Mouse (Mus musculus) cerebellum, postnatal 14 days (tissue): ENCODE measurements at regions not wholly inside any gene's neighbourhood (a gene's known extent, or its start where the extent isn't known, plus 50 kb on each side); places are given as distances from the start of the nearest gene placed in this dataset.
"Not testable (repeated sequence)": the region's sequence is repeated elsewhere in the genome, so short reads cannot be mapped to it uniquely, and the experiment has no call there.

Experiments used
- DNase-seq, 2 experiments: peaks; one replicate each; pipeline ENCODE4 v3.0.0; 2021; ENCODE audit warnings: mixed read lengths in 2 of 2

DNA sequence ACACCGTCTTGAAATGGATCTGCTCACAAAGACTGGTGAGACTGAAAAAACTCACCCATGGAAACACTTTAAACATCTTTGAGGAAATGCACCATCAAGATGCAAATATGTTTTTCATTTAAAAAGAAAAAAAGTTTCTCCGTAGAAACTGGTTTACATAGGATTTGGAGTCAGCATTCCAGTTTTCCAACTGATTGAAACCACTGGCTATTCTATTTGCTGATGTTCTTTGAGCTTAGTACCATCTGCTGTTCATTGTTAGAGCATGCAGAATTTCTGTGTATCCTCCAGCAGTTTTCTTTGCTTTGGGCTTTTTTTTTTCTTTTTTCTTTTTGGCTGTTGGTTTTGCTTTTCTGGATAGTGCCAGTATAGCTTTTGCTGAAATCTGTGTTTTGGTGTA is 1948.3 kb downstream of the 9330182O14Rik start:
- DNase-seq: no peak

DNA sequence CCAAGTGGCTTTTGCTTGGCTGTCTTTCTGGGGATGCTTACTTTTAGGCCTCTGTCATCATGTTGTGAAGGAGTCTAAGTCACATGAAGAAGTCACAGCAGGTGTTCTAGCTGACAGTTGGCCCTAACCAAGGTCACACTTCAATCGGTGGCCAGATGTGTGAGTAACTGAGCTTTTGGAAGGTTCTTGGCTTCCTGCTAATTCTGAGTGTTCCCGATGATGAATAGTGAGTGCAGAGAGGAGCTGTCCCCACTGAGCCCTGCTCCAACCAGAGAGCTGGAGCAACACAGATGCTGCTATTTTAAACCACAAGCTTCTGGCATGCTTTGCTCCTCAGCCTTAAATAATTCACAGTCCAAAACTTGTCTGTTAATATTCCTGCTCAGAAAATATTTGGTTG is 1966.6 kb downstream of the 9330182O14Rik start:
- no peak for DNase-seq

DNA sequence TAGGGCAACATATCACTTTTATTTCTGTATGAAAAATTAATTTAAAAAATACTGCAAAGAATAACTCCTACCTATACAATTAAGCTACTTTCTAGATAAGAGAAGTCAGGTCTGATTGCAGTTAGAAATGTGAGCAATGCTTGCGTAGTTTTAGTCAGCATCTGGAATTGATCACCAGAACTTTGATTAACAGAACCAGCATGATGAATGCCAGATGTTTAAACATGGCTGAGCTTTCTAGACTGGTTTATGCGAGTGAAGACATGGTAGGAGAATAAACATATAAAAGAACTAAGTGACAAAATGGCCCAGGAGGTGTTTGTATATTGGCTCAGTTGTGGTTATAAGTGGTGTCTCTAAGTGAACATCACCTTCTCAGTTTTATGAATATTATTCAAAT is 1970.7 kb downstream of the 9330182O14Rik start:
- no peak for DNase-seq

- DNase-seq: no peak
Observed at GRCm38 (mm10) chr15:42107106-42107505, 1972.9 kb downstream of the 9330182O14Rik start.

GRCm38 (mm10) chr15:42111811-42112210 is 1977.6 kb downstream of the 9330182O14Rik start:
- peak; percentile 41 to 61 for DNase-seq

DNA sequence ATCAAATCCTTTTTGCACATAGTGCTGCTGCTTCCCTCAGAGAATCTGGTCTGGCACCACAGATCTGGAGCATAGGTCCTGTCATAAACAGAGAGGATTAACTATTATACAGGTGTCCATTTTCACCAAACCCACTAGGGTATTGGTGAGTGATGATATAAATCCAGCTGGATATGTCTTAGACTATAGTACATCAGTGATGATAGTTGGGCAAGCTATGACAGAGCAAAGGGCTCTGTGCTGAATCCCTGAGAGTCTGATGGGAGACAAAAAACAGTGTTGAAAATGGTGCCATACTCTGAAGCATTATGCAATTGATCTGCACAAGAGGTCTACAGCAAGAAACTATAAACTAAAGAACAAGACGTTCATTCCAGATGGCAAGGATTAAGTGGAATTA is 1993.3 kb downstream of the 9330182O14Rik start:
- DNase-seq: no peak

GRCm38 (mm10) chr15:42128976-42129375 is 1994.8 kb downstream of the 9330182O14Rik start:
- no peak for DNase-seq

DNA sequence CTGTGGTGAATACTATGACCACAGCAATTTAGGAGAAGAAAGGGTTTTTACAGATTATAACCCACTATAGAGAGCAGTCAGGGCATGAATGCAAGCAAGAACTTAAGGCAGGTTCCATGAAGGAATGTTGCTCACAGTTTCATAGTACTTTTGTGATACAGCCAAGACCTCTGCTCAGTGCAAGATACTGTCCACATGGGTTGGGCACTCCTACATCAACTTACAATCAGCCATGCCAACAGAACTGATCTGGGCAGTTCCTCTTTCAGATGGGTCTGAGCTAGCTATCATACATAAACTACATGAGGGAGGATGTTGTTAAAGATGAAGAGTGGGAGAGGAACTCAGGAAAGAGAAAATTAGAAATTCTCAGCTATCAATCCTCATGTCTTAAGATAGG is 2032.4 kb downstream of the 9330182O14Rik start:
- DNase-seq: no peak

GRCm38 (mm10) chr15:42177766-42178165 is 2043.6 kb downstream of the 9330182O14Rik start:
- not testable (repeated sequence) for DNase-seq

GRCm38 (mm10) chr15:42207187-42207846 is 2073.2 kb downstream of the 9330182O14Rik start:
- peak; percentile 27 to 56 for DNase-seq

GRCm38 (mm10) chr15:42219496-42219895 is 2085.3 kb downstream of the 9330182O14Rik start:
- DNase-seq: no peak

DNA sequence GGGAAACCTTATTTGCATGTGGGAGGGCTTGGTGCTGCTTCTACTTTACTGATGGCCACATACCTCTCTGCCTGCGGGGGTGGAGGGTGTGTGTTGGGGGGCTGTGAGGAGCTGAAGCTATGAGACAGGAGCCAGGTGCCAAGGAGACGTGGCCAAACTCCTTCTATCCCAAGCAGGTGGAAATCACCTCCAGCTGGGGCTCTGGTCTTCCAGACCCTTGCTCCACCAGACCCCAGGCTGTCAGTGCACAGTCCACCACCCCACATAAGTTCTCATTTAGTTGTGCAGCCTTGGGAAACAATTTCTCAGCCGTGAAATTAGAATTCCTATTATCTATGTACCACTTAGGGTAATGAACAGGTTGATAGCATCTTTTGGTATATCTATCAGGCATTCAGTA is 2085.8 kb downstream of the 9330182O14Rik start:
- DNase-seq: no peak

DNA sequence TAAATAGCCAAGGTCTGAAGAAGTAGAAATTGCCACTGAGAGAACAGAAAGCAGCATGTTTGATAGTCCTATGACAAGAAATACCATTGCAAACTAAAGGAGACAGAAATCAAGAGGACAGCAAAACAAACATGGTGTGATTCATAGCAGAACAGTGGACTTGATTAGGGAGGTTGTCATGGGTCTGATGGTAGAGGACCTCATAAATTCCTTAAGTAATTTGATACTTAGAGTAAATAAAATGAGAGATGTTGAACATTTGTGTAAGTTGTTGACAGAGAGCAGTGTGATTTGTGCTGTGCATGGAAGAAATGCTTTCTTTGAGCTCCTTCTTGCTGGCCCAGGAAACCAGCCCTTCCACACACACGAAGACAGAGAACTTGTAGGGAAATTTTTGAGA is 2090.8 kb downstream of the 9330182O14Rik start:
- DNase-seq: no peak

- DNase-seq: no peak
Observed at GRCm38 (mm10) chr15:42231692-42232091, 2097.5 kb downstream of the 9330182O14Rik start.

- DNase-seq: no peak
Observed at GRCm38 (mm10) chr15:42246812-42247211, 2112.6 kb downstream of the 9330182O14Rik start.

DNA sequence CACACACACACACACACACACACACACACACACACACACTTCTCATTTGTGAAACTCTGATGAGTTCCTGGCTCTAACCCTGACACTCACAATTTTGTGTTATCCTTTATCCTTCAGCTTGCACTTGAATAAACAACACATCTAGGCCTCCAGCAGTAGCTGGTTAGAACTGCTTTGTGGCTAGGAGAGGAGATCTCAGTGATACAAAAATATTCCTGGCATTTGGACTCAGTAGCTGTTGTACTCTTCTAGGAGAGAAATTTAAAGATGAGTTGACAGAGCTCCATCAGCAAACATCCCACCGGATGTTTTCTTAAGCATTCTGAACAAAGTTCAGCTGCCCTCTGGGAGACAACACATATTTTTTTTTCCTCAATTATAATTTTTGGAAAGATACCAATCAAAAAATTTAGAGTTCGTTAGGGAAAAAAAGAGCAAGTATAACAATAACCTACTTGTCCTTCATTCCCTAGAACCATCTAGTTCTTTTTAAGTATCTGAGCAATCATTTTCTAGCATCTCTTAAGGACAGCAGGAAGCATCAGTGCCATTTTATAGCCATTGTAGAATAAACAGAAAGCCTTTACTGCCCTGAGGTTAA is 2118.7 kb downstream of the 9330182O14Rik start:
- DNase-seq: no peak

- DNase-seq: no peak
Observed at GRCm38 (mm10) chr15:42256343-42256742, 2122.2 kb downstream of the 9330182O14Rik start.

DNA sequence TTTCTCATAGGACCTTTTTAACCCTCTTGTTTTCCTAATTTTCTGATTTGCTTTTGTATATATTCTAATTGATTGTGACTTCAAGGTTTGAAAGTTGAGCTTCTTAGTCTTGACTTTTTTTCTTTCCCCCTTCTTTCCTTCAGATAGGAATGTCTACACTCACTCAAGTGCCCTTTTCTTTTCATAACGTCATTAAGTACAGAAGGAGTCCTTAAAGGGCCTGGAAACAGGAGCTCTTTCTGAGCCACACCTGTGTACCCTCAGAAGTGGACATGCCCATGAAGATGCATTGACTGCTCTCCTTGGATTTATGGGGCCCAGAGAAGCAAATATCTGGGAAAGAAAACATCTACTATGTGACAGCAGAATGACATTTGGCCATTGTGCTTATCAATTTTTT is 2141.0 kb downstream of the 9330182O14Rik start:
- DNase-seq: no peak

GRCm38 (mm10) chr15:42277247-42277646 is 2143.1 kb downstream of the 9330182O14Rik start:
- no peak for DNase-seq

DNA sequence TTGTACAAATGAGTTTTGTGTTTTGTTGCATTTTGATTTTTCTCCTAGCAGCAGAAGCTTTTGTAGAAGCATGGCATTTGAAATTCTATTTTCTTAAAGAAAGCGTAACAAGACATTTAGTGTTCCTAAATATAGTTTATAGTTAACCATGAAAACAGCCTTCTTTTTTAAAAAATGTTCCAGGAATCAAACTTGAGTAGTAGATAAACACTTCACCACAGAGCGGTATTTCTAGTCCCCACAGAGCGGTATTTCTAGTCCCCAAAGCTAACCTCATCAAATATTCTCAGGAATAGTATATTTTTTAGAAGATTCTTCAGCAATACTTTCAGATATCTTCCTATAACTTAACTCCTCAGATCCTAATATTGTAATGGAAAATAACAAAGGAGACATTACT is 2146.6 kb downstream of the 9330182O14Rik start:
- DNase-seq: no peak

DNA sequence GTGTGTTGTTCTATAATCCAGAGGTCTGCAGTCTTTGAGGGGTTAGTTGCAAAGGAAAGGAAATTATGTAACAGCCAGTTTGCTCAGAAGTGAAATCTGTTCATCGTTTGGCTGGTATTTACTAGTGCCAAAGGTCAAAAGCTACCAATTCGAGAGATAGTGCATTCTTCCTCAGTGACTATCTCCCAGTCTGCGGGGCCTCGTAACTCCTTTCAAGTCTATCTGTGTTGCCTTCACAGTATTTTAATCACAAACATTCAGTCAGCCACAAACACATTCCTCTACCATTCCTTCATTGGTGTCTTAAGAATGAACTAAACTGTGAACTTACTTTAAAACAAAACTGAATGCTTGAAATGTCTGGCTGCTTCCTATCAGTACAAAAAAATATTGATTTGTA is 2162.2 kb downstream of the 9330182O14Rik start:
- no peak for DNase-seq

GRCm38 (mm10) chr15:42297430-42297829 is 2163.3 kb downstream of the 9330182O14Rik start:
- no peak for DNase-seq

- no peak for DNase-seq
Observed at GRCm38 (mm10) chr15:42301956-42302355, 2167.8 kb downstream of the 9330182O14Rik start.

- DNase-seq: no peak
Observed at GRCm38 (mm10) chr15:42304097-42304496, 2169.9 kb downstream of the 9330182O14Rik start.

DNA sequence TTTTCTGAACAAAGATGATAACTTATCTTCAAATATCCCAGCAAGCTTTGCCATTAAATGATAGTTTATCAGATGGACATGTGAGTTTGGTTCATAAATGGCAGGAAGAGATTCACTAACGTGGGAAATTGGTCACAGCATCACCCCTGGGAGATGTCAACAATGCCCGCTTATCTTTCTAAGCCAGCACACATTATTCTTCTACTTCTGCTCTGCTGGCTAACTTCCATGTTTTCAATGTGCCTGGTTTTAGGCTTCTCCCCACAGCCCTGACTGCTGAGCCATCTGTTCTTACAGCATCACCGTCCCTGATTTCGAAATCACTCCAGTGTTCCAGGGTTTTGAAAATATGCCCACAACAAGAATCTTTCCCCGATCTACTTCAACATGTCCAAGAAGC is 2175.4 kb downstream of the 9330182O14Rik start:
- peak; percentile 58 to 83 for DNase-seq
